Mouse (Mus musculus) forebrain, embryonic 16.5 days (tissue): ENCODE data around the gene Dgki. TPM values are rescaled to one million over a fixed set of nuclear protein-coding genes. Genes with fewer than 3 reads are reported as not detected.

Experiments
- ATAC-seq: fragments of 200-750 bp; cut with Nextera tagmentation; 2 replicates; pipeline ENCODE4 v1.8.0; 2017; ENCODE audit warnings: mild to moderate bottlenecking, moderate library complexity
- H3K27ac ChIP-seq: fragments of 300-500 bp; sonication (generic); 2 replicates; pipeline ENCODE4 v1.5.1; 2014; ENCODE audit warnings: low read length, control low read depth
- H3K27me3 ChIP-seq: fragments of 300-500 bp; sonication (generic); replicated peaks from 2 replicates; pipeline ENCODE4 v1.6.1; 2014; ENCODE audit warnings: low read length; ENCODE audit not compliant: control insufficient read depth, insufficient read depth
- H3K36me3 ChIP-seq: fragments of 300-500 bp; sonication (generic); 2 replicates; pipeline ENCODE4 v1.6.1; 2014; ENCODE audit not compliant: control insufficient read depth, insufficient read depth
- H3K4me1 ChIP-seq: fragments of 300-500 bp; sonication (generic); replicated peaks from 2 replicates; pipeline ENCODE4 v1.6.1; 2014; ENCODE audit warnings: low read length; ENCODE audit not compliant: control insufficient read depth, insufficient read depth
- H3K4me2 ChIP-seq: fragments of 300-500 bp; sonication (generic); 2 replicates; pipeline ENCODE4 v1.6.1; 2014; ENCODE audit warnings: mild to moderate bottlenecking, low read length, control low read depth
- H3K4me3 ChIP-seq: fragments of 300-500 bp; sonication (generic); replicated peaks from 2 replicates; pipeline ENCODE4 v1.5.1; 2014; ENCODE audit warnings: mild to moderate bottlenecking, low read length, control low read depth
- H3K9ac ChIP-seq: fragments of 300-500 bp; sonication (generic); replicated peaks from 2 replicates; pipeline ENCODE4 v1.6.1; 2014; ENCODE audit warnings: low read depth, low read length, control low read depth
- H3K9me3 ChIP-seq: fragments of 300-500 bp; sonication (generic); 2 replicates; pipeline ENCODE4 v1.6.1; 2016; ENCODE audit warnings: low read length; ENCODE audit not compliant: control insufficient read depth
- WGBS: fragments of 180-500 bp; shearing (Covaris S2); extraction: QIAGEN DNeasy Blood & Tissue Kit; methylation state at CpG from one replicate; pipeline ENCODE4 v1.1.7; 2014; 5-methylcytosine and 5-hydroxymethylcytosine counted together
- polyA plus RNA-seq: library from polyadenylated mRNA; unstranded; fragments of >200 nt; fragmentation: Nextera tagmentation; extraction: Ambion mirVana; gene quantifications from 2 replicates; pipeline ENCODE4 v1.2.1, GENCODE M21; 2015

Dgki gene
- polyA plus RNA-seq, 1 experiment from 2014 or later = 9.6 TPM

DNA sequence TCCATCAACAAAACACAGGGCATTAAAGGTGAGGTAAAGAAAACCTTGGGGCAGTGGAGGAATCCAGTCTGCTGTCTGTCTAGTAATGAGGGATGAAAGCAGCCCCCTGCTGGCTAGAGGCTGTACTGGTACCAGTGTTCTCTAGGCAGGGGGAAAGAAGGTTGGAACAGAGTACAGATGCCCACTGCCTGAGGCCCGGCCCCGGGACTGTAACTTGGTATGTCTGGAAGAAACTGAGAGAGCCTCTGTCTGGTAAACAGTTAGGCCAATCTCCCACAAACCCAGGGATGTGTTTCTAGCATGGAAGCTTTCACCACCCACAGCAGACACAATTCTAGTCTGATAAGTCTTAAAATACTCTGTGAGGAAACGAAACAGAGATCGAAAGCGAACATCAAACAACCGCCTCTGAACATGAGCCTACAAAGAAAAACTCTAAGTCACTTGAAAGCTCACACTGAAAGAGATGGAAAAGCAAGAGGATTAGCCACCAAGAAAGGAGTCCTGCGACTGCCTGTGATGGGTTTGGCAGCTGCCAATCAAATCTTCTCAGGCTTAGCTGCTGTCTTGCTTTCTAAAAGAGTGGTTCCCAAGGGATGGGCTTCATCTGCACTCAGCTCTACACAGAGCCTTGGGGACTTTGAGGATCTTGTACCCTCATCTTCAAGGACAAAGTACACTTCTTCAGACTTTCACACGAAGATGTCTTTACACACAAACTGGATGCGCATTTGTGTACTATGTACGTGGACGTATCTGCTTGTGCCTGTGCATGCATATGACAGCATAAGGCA lies 262.7 kb downstream of the Dgki start:
- Histone ChIP-seq H3K27me3 (no peaks in the 10 kb centered on the region), H3K4me3 (no peak overlapping the region), H3K9me3 (no peaks in the 10 kb centered on the region; the same call in 1 of the 2 replicates), H3K4me2 (no peak overlapping the region), H3K9ac (no peak overlapping the region), H3K27ac (no peak overlapping the region), H3K4me1 (peaks cover 16% of the 10 kb centered on the region; the same call in 1 of the 2 replicates), H3K36me3 (0 out of 2 replicates have a peak, but pooled peaks cover 6% of the 10 kb centered on the region)
- 60% methylated on average over 11 of the region's 11 CpGs for WGBS
- peak; percentile 75 for ATAC-seq

DNA sequence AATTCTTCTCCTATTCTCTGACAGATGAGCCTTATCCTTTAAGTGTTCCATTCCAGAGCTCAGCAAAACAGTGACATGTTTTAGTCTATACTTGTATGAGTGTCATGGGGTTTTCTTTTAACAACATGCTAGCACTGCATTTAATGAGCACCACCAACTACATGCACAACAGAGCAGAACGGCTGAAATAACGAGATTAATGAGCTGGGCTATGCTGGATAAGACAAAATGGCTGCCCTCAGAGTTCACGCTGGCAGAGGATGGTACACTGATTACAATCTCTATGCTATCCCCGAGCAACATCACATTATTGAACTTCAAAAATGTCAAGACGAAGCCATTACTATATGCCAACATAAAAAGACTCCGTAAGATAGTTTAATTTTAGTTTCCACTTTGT lies 264.3 kb downstream of the Dgki start:
- 49% methylated on average over 6 of the region's 6 CpGs for WGBS
- ATAC-seq = no peak
- no peak overlapping the region for H3K4me3 ChIP-seq
- peaks cover 16% of the 10 kb centered on the region; the same call in 1 of the 2 replicates for H3K4me1 ChIP-seq
- no peaks in the 10 kb centered on the region for H3K27me3 ChIP-seq
- 0 out of 2 replicates have a peak, but pooled peaks cover 7% of the 10 kb centered on the region for H3K36me3 ChIP-seq
- H3K4me2 ChIP-seq = no peak overlapping the region
- no peaks in the 10 kb centered on the region; the same call in 1 of the 2 replicates for H3K9me3 ChIP-seq
- H3K9ac ChIP-seq = no peak overlapping the region
- no peak overlapping the region for H3K27ac ChIP-seq

DNA sequence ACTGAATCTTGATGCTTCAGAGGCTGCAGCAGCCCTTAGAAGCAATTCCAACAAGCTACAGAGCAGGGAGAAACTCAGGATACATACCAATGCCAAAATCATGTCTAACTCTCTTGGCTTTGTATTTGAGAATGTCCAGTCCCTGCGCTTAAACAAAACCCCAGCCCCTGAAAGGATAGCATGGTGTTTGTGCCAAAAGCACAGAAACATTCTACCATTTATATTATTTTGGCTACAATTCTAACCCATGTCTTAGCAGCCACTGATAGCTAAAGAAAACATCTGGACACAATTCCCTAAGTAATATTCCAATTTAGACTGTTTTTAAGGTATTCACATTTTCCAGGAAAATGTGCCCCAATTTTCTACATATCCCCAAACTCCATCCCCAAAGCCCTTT lies 269.0 kb downstream of the Dgki start:
- Histone ChIP-seq H3K36me3 (peaks cover 9% of the 10 kb centered on the region; the same call in 1 of the 2 replicates), H3K27ac (no peak overlapping the region), H3K9me3 (no peaks in the 10 kb centered on the region; the same call in 1 of the 2 replicates), H3K4me2 (no peak overlapping the region), H3K4me1 (peaks cover 4% of the 10 kb centered on the region), H3K4me3 (no peak overlapping the region), H3K27me3 (no peaks in the 10 kb centered on the region), H3K9ac (no peak overlapping the region)
- WGBS = 65% methylated on average over 1 of the region's 1 CpGs
- no peak for ATAC-seq

DNA sequence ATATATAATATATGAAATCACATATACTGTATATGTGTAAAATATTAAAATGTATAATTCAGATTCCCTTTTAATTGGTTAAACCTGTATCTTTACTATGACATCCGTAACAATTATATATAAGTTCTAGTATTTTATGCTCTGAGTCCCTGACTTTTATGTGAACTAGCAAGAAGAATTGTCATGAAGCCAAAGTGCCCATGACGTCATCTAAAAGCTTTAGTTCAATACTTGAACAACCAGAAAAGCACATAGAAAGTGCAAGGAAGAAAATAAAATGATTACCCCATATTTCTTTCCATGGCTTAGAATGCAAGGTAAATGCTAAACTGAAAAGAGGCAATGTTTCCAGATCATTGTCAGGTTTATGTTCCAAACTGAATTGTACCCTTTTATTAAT lies 269.6 kb downstream of the Dgki start:
- H3K36me3 ChIP-seq = peaks cover 9% of the 10 kb centered on the region; the same call in 1 of the 2 replicates
- no peak overlapping the region for H3K4me2 ChIP-seq
- no peak overlapping the region for H3K9ac ChIP-seq
- no peak for ATAC-seq
- H3K4me1 ChIP-seq = peaks cover 4% of the 10 kb centered on the region
- H3K9me3 ChIP-seq = no peaks in the 10 kb centered on the region; the same call in 1 of the 2 replicates
- no peak overlapping the region for H3K4me3 ChIP-seq
- 86% methylated on average over 2 of the region's 2 CpGs for WGBS
- H3K27ac ChIP-seq = no peak overlapping the region
- H3K27me3 ChIP-seq = no peaks in the 10 kb centered on the region

DNA sequence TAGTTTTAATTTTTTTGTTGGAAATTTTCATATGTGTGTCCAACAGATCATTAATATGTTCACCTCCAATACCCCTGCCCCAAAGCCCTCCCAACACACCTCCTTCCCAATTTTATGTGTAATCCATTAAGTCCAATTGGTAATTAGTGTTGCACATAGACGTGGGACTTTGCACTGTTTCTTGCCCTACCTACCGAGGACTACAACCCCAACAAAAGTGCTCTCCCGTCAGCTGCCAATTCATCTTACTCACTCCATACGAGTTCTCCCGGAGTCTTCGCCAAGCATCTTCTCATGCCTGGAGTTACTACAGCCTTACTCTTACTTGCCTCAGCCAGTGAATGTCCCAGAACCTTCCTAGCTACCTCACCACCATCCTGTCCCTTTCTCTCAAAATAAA lies 271.1 kb downstream of the Dgki start:
- H3K9ac ChIP-seq = no peak overlapping the region
- no peak overlapping the region for H3K4me3 ChIP-seq
- H3K27me3 ChIP-seq = no peaks in the 10 kb centered on the region
- H3K9me3 ChIP-seq = no peaks in the 10 kb centered on the region; the same call in 1 of the 2 replicates
- no peak for ATAC-seq
- H3K36me3 ChIP-seq = peaks cover 9% of the 10 kb centered on the region; the same call in 1 of the 2 replicates
- 88% methylated on average over 6 of the region's 6 CpGs for WGBS
- peaks cover 4% of the 10 kb centered on the region for H3K4me1 ChIP-seq
- no peak overlapping the region for H3K4me2 ChIP-seq
- H3K27ac ChIP-seq = no peak overlapping the region

DNA sequence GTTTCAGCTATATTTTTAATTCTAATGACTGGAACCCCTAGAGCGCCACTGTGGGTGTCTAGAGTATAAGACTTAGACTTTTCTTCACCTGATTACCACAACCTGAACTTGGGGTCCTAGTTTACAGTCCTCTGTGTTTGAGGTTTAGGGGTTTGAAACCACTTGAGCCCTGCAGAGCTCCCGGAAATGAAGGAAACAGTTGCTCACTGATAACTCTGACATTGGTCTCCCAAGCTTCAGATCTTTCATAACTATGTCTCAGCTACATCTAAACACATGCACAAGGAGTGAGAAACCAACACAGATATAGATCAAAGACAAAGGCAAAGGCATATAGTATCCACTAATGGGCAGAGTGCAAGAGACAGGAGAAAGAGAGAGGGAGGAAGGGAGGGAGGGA lies 271.7 kb downstream of the Dgki start:
- no peak overlapping the region for H3K9ac ChIP-seq
- no peak overlapping the region for H3K4me2 ChIP-seq
- H3K36me3 ChIP-seq = peaks cover 9% of the 10 kb centered on the region; the same call in 1 of the 2 replicates
- no peaks in the 10 kb centered on the region for H3K27me3 ChIP-seq
- peaks cover 4% of the 10 kb centered on the region for H3K4me1 ChIP-seq
- no peaks in the 10 kb centered on the region; the same call in 1 of the 2 replicates for H3K9me3 ChIP-seq
- 98% methylated on average over 2 of the region's 2 CpGs for WGBS
- ATAC-seq = no peak
- H3K27ac ChIP-seq = no peak overlapping the region
- H3K4me3 ChIP-seq = no peak overlapping the region

DNA sequence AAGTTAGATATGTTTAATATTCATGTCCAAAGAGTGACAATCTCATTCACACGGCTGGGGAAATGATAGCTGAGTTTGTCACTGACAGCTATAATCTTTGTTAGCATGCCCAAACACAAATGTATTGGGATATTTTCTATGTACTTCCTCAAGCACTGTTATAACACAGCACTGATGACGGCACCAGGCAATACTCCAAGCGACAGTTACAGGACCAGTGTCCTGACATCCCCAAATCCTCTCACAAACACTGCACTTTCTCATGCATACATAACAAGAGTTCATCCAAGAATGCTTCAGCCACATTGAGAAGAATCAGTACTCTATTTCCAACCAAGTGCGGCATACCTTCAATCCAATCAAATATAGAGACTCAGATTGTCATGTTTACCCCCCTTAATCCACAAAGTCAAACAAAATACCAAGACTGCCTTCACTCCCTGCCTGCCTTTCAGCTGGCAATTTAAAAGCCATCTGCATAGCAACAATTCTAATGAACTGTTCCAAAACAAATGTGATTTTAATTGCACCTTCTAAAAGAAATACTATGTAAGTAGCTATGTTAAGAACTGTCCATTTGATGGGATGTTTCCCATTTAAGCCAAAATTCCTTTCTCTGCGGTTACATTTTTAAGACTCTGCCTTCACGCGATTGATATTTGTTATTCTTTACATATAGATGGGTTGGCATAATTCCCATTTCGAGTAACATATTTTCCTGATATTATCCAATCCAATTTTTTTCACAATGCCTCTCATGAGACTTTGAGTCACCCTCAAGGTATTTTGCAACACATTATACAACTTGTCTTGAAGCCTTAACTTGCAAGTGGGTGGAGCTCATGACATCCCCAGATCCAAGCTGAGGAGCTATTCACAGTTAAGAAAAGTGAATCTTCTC lies 273.4 kb downstream of the Dgki start:
- Histone ChIP-seq H3K36me3 (peaks cover 2% of the 10 kb centered on the region; the same call in 1 of the 2 replicates), H3K9me3 (no peaks in the 10 kb centered on the region), H3K9ac (no peak overlapping the region), H3K27me3 (no peaks in the 10 kb centered on the region), H3K4me1 (peaks cover 4% of the 10 kb centered on the region), H3K4me2 (no peak overlapping the region), H3K27ac (no peak overlapping the region), H3K4me3 (no peak overlapping the region)
- WGBS = 69% methylated on average over 8 of the region's 8 CpGs
- no peak for ATAC-seq

DNA sequence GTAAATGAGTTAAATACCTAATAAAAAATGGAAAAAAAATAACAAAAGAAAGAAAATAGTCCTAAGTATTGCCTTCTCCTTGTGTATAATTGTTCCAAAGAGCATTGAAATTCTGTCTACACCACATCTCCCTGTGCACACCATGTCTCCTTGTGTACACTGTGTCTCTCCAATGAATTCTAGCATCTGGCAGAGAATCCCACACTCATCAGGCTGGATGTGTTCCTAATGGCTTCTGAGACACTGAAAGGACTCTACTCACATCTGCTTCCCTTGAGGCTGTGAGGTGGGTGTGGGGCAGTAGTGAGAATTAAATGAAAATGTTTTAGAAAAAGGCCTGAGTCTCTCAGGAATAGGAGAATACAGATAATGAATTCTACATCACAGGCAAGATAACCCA lies 283.9 kb downstream of the Dgki start:
- Histone ChIP-seq H3K9me3 (no peaks in the 10 kb centered on the region), H3K4me2 (no peak overlapping the region), H3K4me3 (no peak overlapping the region), H3K9ac (no peak overlapping the region), H3K27me3 (no peaks in the 10 kb centered on the region), H3K36me3 (0 out of 2 replicates have a peak, but pooled peaks cover 3% of the 10 kb centered on the region), H3K4me1 (no peaks in the 10 kb centered on the region), H3K27ac (no peak overlapping the region)
- no peak for ATAC-seq

DNA sequence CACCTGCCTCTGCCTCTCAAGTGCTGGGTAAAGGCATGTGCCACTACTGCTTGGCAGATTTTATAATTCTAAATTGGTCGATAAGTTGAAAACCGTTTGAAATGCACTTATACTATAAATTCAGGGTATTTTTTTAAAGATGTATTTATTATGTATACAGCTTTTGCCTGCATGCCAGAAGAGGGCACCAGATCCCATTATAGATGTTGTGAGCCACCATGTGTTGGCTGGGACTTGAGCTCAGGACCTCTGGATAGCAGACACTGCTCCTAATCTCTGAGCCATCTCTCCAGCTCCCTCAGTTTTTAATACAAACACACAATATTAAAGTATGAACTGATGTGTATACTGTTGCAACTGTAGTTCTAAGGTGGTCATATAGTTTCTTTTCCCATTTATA lies 288.4 kb downstream of the Dgki start:
- no peak overlapping the region for H3K27ac ChIP-seq
- no peaks in the 10 kb centered on the region for H3K4me1 ChIP-seq
- ATAC-seq = no peak
- 87% methylated on average over 2 of the region's 2 CpGs for WGBS
- H3K4me2 ChIP-seq = no peak overlapping the region
- H3K36me3 ChIP-seq = 0 out of 2 replicates have a peak, but pooled peaks cover 3% of the 10 kb centered on the region
- H3K9me3 ChIP-seq = no peaks in the 10 kb centered on the region
- no peaks in the 10 kb centered on the region for H3K27me3 ChIP-seq
- H3K9ac ChIP-seq = no peak overlapping the region
- no peak overlapping the region for H3K4me3 ChIP-seq
